Mouse (Mus musculus) embryonic facial prominence, embryonic 14.5 days (tissue): ENCODE data around the gene Wdr49. TPM values are rescaled to one million over a fixed set of nuclear protein-coding genes. Genes with fewer than 3 reads are reported as not detected.
A peak's percentile ranks its signal among the peaks of the same experiment; 100 is the strongest.
"Not testable (repeated sequence)": the region's sequence is repeated elsewhere in the genome, so short reads cannot be mapped to it uniquely, and the experiment has no call there.

Experiments used
- ATAC-seq: fragments of 200-750 bp; cut with Nextera tagmentation; 2 replicates; pipeline ENCODE4 v1.8.0; 2017; ENCODE audit warnings: low read depth, moderate number of reproducible peaks, moderate TSS enrichment
- DNase-seq: peaks from one replicate; pipeline ENCODE4 v3.0.0-alpha.2; 2015; ENCODE audit warnings: low spot score
- H3K27ac ChIP-seq: fragments of 300-500 bp; sonication (generic); replicated peaks from 2 replicates; pipeline ENCODE4 v1.5.1; 2014; ENCODE audit warnings: low read depth, mild to moderate bottlenecking, low read length, moderate library complexity
- H3K27me3 ChIP-seq: fragments of 300-500 bp; sonication (generic); replicated peaks from 2 replicates; pipeline ENCODE4 v1.6.1; 2014; ENCODE audit warnings: low read length; ENCODE audit not compliant: control insufficient read depth, insufficient read depth
- H3K36me3 ChIP-seq: fragments of 300-500 bp; sonication (generic); 2 replicates; pipeline ENCODE4 v1.6.1; 2014; ENCODE audit warnings: low read length, mixed read lengths; ENCODE audit not compliant: control insufficient read depth, insufficient read depth
- H3K4me1 ChIP-seq: fragments of 300-500 bp; sonication (generic); 2 replicates; pipeline ENCODE4 v1.6.1; 2014; ENCODE audit warnings: antibody characterized with exemption, low read length; ENCODE audit not compliant: control insufficient read depth, insufficient read depth
- H3K4me2 ChIP-seq: fragments of 300-500 bp; sonication (generic); 2 replicates; pipeline ENCODE4 v1.6.1; 2014; ENCODE audit warnings: low read depth, mild to moderate bottlenecking, low read length, moderate library complexity, mixed read lengths
- H3K4me3 ChIP-seq: fragments of 300-500 bp; sonication (generic); 2 replicates; pipeline ENCODE4 v1.5.1; 2014; ENCODE audit warnings: low read depth, mild to moderate bottlenecking, low read length
- H3K9ac ChIP-seq: fragments of 300-500 bp; sonication (generic); 2 replicates; pipeline ENCODE4 v1.6.1; 2014; ENCODE audit warnings: low read depth, mild to moderate bottlenecking, low read length, moderate library complexity, mixed read lengths
- H3K9me3 ChIP-seq: fragments of 300-500 bp; sonication (generic); 2 replicates; pipeline ENCODE4 v1.6.1; 2016; ENCODE audit warnings: low read length; ENCODE audit not compliant: control insufficient read depth
- WGBS: fragments of 180-500 bp; shearing (Covaris S2); extraction: QIAGEN DNeasy Blood & Tissue Kit; methylation state at CpG from one replicate; pipeline ENCODE4 v1.1.7; 2014; 5-methylcytosine and 5-hydroxymethylcytosine counted together
- polyA plus RNA-seq: library from polyadenylated mRNA; unstranded; fragments of >200 nt; fragmentation: Nextera tagmentation; extraction: Ambion mirVana; gene quantifications from 2 replicates; pipeline ENCODE4 v1.2.1, GENCODE M21; 2014

Wdr49 gene
- polyA plus RNA-seq, 1 experiment from 2014 or later = not detected

GRCm38 (mm10) chr3:75320999-75321398 is 161.0 kb downstream of the Wdr49 start:
- no peak overlapping the region for H3K27ac ChIP-seq
- H3K9ac ChIP-seq = no peak overlapping the region
- H3K4me2 ChIP-seq = no peak overlapping the region
- H3K4me1 ChIP-seq = no peaks in the 10 kb centered on the region
- ATAC-seq (no peak), DNase-seq (no peak)
- H3K27me3 ChIP-seq = no peaks in the 10 kb centered on the region
- no peaks in the 10 kb centered on the region for H3K36me3 ChIP-seq
- H3K4me3 ChIP-seq = no peak overlapping the region
- no peaks in the 10 kb centered on the region for H3K9me3 ChIP-seq
- WGBS = 79% methylated on average over 4 of the region's 4 CpGs

- WGBS = 85% methylated on average over 4 of the region's 4 CpGs
- no peak overlapping the region for H3K27ac ChIP-seq
Observed at GRCm38 (mm10) chr3:75308861-75309260, 173.1 kb downstream of the Wdr49 start.

DNA sequence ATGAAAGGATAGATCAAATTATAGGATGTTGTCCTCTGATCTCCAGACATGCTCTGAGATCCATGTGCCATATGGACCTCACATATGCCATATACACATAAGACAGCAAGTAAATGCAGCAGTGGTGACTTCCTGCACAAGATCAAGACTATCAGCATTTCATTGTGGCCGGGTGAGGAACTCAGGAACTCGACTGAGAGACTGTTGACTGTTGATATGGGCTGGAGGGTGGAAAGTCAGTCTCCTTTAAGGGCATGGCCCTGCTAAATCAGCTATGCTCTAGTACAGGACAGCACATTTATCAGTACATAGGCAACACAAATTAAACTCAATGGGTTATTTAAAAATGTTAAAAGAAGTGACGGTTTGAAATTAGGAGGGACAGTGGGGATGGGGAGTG is 173.7 kb downstream of the Wdr49 start:
- WGBS = 79% methylated on average over 3 of the region's 3 CpGs
- Histone ChIP-seq H3K27me3 (no peaks in the 10 kb centered on the region), H3K4me3 (no peak overlapping the region), H3K4me2 (no peak overlapping the region), H3K9ac (no peak overlapping the region), H3K4me1 (no peaks in the 10 kb centered on the region), H3K27ac (no peak overlapping the region), H3K9me3 (no peaks in the 10 kb centered on the region), H3K36me3 (no peaks in the 10 kb centered on the region)
- ATAC-seq (no peak), DNase-seq (no peak)

More at GRCm38 (mm10) chr3:75308861-75309260, 173.1 kb downstream of the Wdr49 start:
- Histone ChIP-seq H3K9ac (no peak overlapping the region), H3K9me3 (no peaks in the 10 kb centered on the region), H3K4me2 (no peak overlapping the region), H3K4me1 (no peaks in the 10 kb centered on the region), H3K27me3 (no peaks in the 10 kb centered on the region), H3K4me3 (no peak overlapping the region), H3K36me3 (no peaks in the 10 kb centered on the region)
- DNase-seq (no peak), ATAC-seq (no peak)

DNA sequence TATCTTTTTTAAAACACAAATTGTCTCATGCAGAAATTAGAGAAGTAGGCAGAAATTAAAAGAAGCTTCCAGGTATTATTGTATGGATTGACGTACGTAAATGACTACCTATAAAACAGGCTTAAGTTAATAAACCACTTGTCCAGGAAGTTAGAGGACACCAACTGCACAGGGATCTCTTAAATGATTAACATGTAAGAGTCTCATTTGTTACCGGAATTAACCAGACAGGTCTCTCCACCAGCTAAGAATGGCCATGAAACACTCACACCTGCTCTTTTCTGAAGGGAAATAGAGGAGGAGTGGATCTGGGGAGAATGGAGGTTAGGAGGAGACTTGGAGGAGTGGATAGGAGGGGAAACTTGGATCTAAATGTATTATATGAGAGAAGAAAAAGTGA is 176.4 kb downstream of the Wdr49 start:
- Histone ChIP-seq H3K36me3 (no peaks in the 10 kb centered on the region), H3K27ac (no peak overlapping the region), H3K4me1 (no peaks in the 10 kb centered on the region), H3K4me2 (no peak overlapping the region), H3K9ac (no peak overlapping the region), H3K27me3 (no peaks in the 10 kb centered on the region), H3K4me3 (no peak overlapping the region), H3K9me3 (no peaks in the 10 kb centered on the region)
- ATAC-seq (no peak), DNase-seq (no peak)
- 87% methylated on average over 3 of the region's 3 CpGs for WGBS

DNA sequence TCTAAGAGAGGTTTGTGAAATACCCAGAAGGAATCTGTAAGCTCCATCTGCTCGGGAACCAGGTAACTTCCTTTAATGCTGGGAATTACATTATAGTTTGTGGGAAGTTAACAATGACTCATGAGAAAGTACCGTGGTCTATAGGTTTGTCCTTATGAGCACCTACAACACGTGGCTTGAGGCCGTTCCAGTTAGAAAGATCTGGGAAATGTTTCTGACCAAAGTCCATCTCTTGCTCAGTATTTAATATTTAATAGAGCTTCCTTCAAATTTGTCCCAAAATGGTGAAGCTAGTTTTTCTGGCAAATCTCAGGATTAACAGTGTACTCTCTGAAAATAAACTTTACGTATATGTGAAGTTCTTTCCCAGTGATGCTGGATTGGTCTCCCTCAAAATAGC is 177.3 kb downstream of the Wdr49 start:
- ATAC-seq (no peak), DNase-seq (no peak)
- Histone ChIP-seq H3K9ac (no peak overlapping the region), H3K27me3 (no peaks in the 10 kb centered on the region), H3K36me3 (no peaks in the 10 kb centered on the region), H3K4me3 (no peak overlapping the region), H3K9me3 (no peaks in the 10 kb centered on the region), H3K27ac (no peak overlapping the region), H3K4me2 (no peak overlapping the region), H3K4me1 (no peaks in the 10 kb centered on the region)
- 92% methylated on average over 5 of the region's 5 CpGs for whole genome bisulfite sequencing

GRCm38 (mm10) chr3:75301072-75301471 is 180.9 kb downstream of the Wdr49 start:
- H3K36me3 ChIP-seq = no peaks in the 10 kb centered on the region
- peaks cover 3% of the 10 kb centered on the region; the same call in 1 of the 2 replicates for H3K4me1 ChIP-seq
- 88% methylated on average over 2 of the region's 2 CpGs for WGBS
- no peak overlapping the region for H3K27ac ChIP-seq
- no peaks in the 10 kb centered on the region for H3K9me3 ChIP-seq
- H3K4me3 ChIP-seq = no peak overlapping the region
- DNase-seq = no peak
- no peaks in the 10 kb centered on the region for H3K27me3 ChIP-seq
- H3K9ac ChIP-seq = no peak overlapping the region
- no peak for ATAC-seq
- H3K4me2 ChIP-seq = no peak overlapping the region

- H3K27ac ChIP-seq, H3K4me3 ChIP-seq, H3K4me1 ChIP-seq, H3K36me3 ChIP-seq, H3K27me3 ChIP-seq, ATAC-seq, H3K9ac ChIP-seq, H3K4me2 ChIP-seq, DNase-seq, H3K9me3 ChIP-seq: not testable (repeated sequence)
- WGBS = 78% methylated on average over 1 of the region's 1 CpGs
Observed at GRCm38 (mm10) chr3:75299464-75299863, 182.5 kb downstream of the Wdr49 start.

DNA sequence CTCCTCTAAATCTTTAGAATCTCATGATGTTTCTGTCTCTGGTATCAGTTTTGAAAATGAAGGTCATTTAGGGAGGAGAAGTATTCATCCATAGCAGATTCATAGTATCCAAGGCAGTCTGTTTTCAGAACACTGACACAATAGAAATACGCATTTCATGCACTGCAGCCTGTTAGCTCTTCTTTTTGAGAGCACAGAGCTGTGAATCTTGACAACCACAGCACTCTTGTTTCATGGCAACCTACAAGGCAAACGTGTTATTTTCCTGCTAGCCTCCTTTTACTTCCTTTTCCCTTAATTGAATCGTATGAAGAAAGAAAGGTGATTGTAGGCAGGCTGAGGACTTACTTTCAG is 184.2 kb downstream of the Wdr49 start:
- H3K27ac ChIP-seq = no peak overlapping the region

DNA sequence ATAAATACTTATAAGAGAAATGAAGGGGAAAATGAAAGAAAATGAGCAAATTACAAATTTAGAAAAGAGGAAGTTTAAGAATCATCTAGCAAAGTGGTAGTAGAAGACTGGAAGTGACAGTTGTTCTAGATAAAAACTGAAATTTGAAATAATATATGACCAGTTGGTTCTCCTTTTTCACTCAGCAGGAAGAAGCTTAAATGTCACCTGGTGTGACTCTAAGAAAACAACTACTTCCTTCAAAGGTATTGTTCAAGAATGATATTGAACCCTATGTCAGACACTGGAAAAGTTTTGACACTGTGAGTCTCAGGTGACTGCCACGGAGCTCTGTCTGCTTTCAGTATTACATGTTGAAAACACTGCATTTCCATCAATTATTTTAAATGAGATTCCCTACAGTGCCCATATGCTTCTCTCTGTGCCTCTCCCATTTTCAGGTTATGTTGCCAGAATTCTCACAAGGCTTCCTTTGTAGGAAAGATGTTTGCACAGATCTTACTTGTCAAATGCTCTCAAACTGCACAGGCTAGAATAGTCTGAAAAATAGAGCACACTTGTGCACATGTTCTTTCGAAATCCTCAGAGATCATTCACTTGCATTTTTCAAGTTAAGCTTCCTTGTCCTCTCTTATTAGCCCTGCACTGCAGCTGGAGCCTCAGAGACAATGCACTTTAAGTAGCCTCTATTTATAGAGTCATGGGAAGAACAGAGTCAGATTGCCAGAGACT is 184.8 kb downstream of the Wdr49 start:
- WGBS = 50% methylated on average over 2 of the region's 2 CpGs
- peak; percentile 45 for DNase-seq
- H3K27me3 ChIP-seq = no peaks in the 10 kb centered on the region
- H3K27ac ChIP-seq = no peak overlapping the region
- no peaks in the 10 kb centered on the region for H3K9me3 ChIP-seq
- H3K36me3 ChIP-seq = no peaks in the 10 kb centered on the region
- peaks cover 3% of the 10 kb centered on the region; the same call in 1 of the 2 replicates for H3K4me1 ChIP-seq
- no peak overlapping the region for H3K4me2 ChIP-seq
- peak; percentile 53; the same call in 1 of the 2 replicates for ATAC-seq
- no peak overlapping the region for H3K9ac ChIP-seq
- H3K4me3 ChIP-seq = no peak overlapping the region

More for the DNA sequence above, 184.2 kb downstream of the Wdr49 start:
- no peak overlapping the region for H3K4me2 ChIP-seq
- H3K27me3 ChIP-seq = no peaks in the 10 kb centered on the region
- DNase-seq (no peak), ATAC-seq (0 out of 2 replicates have a peak, but pooled peaks have one; percentile 4)
- H3K9me3 ChIP-seq = no peaks in the 10 kb centered on the region
- no peak overlapping the region for H3K4me3 ChIP-seq
- H3K9ac ChIP-seq = no peak overlapping the region
- WGBS = 59% methylated on average over 3 of the region's 3 CpGs
- H3K4me1 ChIP-seq = peaks cover 3% of the 10 kb centered on the region; the same call in 1 of the 2 replicates
- no peaks in the 10 kb centered on the region for H3K36me3 ChIP-seq
